Mouse (Mus musculus) layer of hippocampus, adult 9-11 months (tissue): ENCODE measurements around the gene Slc25a38.

Source experiments
- DNase-seq: peaks from one replicate; pipeline ENCODE4 v3.0.0; 2022

The Slc25a38 gene

GRCm38 (mm10) chr9:120151152-120151551 lies 41.0 kb downstream of the Slc25a38 start:
- DNase-seq, result no peak

- no peak for DNase-seq
Measured at GRCm38 (mm10) chr9:120151906-120152399, 41.8 kb downstream of the Slc25a38 start.

GRCm38 (mm10) chr9:120158047-120158446 lies 47.9 kb downstream of the Slc25a38 start:
- no peak for DNase-seq

- DNase-seq, result no peak
Measured at GRCm38 (mm10) chr9:120163862-120164261, 53.7 kb downstream of the Slc25a38 start.

- no peak for DNase-seq
Measured at GRCm38 (mm10) chr9:120167826-120168225, 57.7 kb downstream of the Slc25a38 start.

GRCm38 (mm10) chr9:120171295-120171694 lies 61.1 kb downstream of the Slc25a38 start:
- peak; percentile 43 for DNase-seq
